Mouse (Mus musculus) intestine, embryonic 15.5 days (tissue): Measurements from ENCODE around the gene Mapk8ip2. TPM values are rescaled to one million over a fixed set of nuclear protein-coding genes. Genes with fewer than 3 reads are reported as not detected.

Experiments
- ATAC-seq: fragments of 200-750 bp; cut with Nextera tagmentation; 2 replicates; pipeline ENCODE4 v1.8.0; 2017; ENCODE audit warnings: moderate TSS enrichment, moderate library complexity
- H3K27ac ChIP-seq: fragments of 300-500 bp; sonication (generic); 2 replicates; pipeline ENCODE4 v1.5.1; 2015; ENCODE audit warnings: mild to moderate bottlenecking, inconsistent platforms
- H3K27me3 ChIP-seq: fragments of 300-500 bp; sonication (generic); replicated peaks from 2 replicates; pipeline ENCODE4 v1.6.1; 2015; ENCODE audit warnings: inconsistent platforms
- H3K36me3 ChIP-seq: fragments of 300-500 bp; sonication (generic); 2 replicates; pipeline ENCODE4 v1.6.1; 2015; ENCODE audit warnings: inconsistent platforms
- H3K4me1 ChIP-seq: fragments of 300-500 bp; sonication (generic); replicated peaks from 2 replicates; pipeline ENCODE4 v1.6.1; 2015; ENCODE audit warnings: inconsistent platforms
- H3K4me2 ChIP-seq: fragments of 300-500 bp; sonication (generic); replicated peaks from 2 replicates; pipeline ENCODE4 v1.6.1; 2015; ENCODE audit warnings: mild to moderate bottlenecking, inconsistent platforms
- H3K4me3 ChIP-seq: fragments of 300-500 bp; sonication (generic); replicated peaks from 2 replicates; pipeline ENCODE4 v1.5.1; 2015; ENCODE audit warnings: inconsistent platforms
- H3K9ac ChIP-seq: fragments of 300-500 bp; sonication (generic); 2 replicates; pipeline ENCODE4 v1.6.1; 2015; ENCODE audit warnings: inconsistent platforms
- H3K9me3 ChIP-seq: fragments of 300-500 bp; sonication (generic); 2 replicates; pipeline ENCODE4 v1.6.1; 2016; ENCODE audit warnings: inconsistent platforms
- WGBS: fragments of 180-500 bp; shearing (Covaris S2); methylation state at CpG from one replicate; pipeline ENCODE4 v1.1.7; 2015; 5-methylcytosine and 5-hydroxymethylcytosine counted together
- polyA plus RNA-seq: library from polyadenylated mRNA; unstranded; fragments of >200 nt; fragmentation: Nextera tagmentation; extraction: Ambion mirVana; gene quantifications from 2 replicates; pipeline ENCODE4 v1.2.1, GENCODE M21; 2015

Mapk8ip2 gene
- polyA plus RNA-seq, 1 experiment from 2014 or later = 4.1 TPM

DNA sequence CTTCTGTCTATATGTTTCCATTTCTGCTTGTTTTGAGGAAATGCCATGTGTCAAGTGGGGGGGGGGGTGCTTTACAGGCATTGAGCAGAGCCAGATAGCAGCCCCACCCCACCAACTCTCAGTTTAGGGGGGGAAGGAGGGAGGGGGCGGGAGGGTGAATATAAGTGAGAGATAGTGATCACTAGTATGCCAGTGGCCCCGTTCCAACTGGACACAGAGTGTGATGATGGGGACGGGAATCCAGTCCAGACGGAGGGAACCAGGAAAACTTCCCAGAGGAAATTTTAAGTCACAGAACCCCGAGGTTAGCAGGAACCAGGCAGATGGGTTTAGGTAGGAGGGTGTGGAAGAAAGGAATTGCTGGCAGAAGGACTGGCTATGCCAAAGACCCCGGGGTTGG, 1.9 kb downstream of the Mapk8ip2 start:
- no peak overlapping the region for H3K27ac ChIP-seq
- WGBS = 71% methylated on average over 6 of the region's 6 CpGs
- no peak for ATAC-seq
- no peak overlapping the region for H3K9ac ChIP-seq
- H3K36me3 ChIP-seq = no peaks in the 10 kb centered on the region
- peaks cover 8% of the 10 kb centered on the region for H3K4me1 ChIP-seq
- H3K27me3 ChIP-seq = peaks cover 19% of the 10 kb centered on the region
- H3K4me2 ChIP-seq = no peak overlapping the region
- no peaks in the 10 kb centered on the region for H3K9me3 ChIP-seq
- H3K4me3 ChIP-seq = no peak overlapping the region

DNA sequence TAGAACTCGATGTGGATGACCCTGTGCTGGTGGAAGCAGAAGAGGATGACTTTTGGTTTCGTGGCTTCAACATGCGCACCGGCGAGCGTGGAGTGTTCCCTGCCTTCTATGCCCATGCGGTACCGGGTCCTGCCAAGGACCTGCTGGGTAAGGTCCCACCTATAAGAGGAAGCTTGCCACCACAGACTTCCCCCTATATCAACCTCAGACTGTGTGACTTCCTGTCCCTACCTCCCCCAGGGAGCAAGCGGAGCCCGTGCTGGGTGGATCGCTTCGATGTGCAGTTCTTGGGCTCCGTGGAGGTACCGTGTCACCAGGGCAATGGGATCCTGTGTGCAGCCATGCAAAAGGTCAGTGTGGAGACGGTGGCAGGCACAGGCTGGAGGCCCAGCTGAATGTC, 5.2 kb downstream of the Mapk8ip2 start:
- no peak for ATAC-seq

DNA sequence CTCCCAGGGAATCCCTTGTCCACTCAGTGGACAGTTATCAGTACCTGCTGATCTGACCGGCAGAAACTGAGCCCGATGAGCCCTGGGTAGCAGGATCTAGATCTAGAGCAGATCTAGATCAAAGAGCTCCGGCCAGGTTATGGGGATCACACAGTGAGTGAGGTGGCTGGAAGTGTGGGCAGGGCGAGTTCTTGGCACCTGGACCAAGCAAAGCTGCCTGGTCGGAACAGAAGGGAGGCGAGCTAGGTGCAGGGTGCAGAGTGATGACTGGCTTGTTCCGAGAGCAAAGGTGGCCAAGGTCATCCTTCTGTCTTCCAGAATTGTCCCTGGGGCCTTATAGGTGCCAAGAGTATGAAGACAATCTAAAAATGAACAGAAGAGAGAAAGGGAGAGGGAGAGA, 6.1 kb downstream of the Mapk8ip2 start:
- Histone ChIP-seq H3K4me2 (no peak overlapping the region), H3K9ac (no peak overlapping the region), H3K36me3 (no peaks in the 10 kb centered on the region), H3K9me3 (no peaks in the 10 kb centered on the region), H3K4me1 (no peaks in the 10 kb centered on the region), H3K27me3 (peaks cover 7% of the 10 kb centered on the region), H3K4me3 (no peak overlapping the region), H3K27ac (no peak overlapping the region)
- WGBS = 83% methylated on average over 7 of the region's 7 CpGs
- ATAC-seq = no peak

More for the DNA sequence above, 5.2 kb downstream of the Mapk8ip2 start:
- H3K4me3 ChIP-seq = no peak overlapping the region
- H3K36me3 ChIP-seq = no peaks in the 10 kb centered on the region
- 92% methylated on average over 15 of the region's 15 CpGs for WGBS
- H3K9me3 ChIP-seq = no peaks in the 10 kb centered on the region
- peaks cover 2% of the 10 kb centered on the region for H3K4me1 ChIP-seq
- no peak overlapping the region for H3K9ac ChIP-seq
- no peak overlapping the region for H3K27ac ChIP-seq
- peaks cover 10% of the 10 kb centered on the region for H3K27me3 ChIP-seq
- H3K4me2 ChIP-seq = no peak overlapping the region

DNA sequence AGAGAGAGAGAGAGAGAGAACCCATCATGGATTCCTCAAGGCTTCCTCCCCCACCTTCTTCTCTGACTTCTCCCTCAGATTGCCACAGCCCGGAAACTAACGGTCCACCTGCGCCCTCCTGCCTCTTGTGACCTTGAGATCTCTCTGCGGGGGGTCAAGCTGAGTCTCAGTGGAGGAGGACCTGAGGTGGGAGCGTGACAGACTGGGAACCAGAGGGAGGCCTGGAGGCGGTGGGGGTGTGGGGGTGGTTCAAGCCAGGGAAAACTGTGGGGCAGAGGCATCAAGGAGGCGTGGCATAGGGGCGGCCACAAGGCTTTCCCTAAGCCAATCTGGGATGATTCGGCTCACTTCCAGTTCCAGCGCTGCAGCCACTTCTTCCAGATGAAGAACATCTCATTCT, 6.6 kb downstream of the Mapk8ip2 start:
- H3K9ac ChIP-seq = no peak overlapping the region
- H3K4me2 ChIP-seq = no peak overlapping the region
- no peak for ATAC-seq
- 64% methylated on average over 10 of the region's 10 CpGs for WGBS
- no peak overlapping the region for H3K4me3 ChIP-seq
- H3K27me3 ChIP-seq = peaks cover 2% of the 10 kb centered on the region
- H3K36me3 ChIP-seq = no peaks in the 10 kb centered on the region
- H3K9me3 ChIP-seq = no peaks in the 10 kb centered on the region
- H3K4me1 ChIP-seq = no peaks in the 10 kb centered on the region
- H3K27ac ChIP-seq = no peak overlapping the region

DNA sequence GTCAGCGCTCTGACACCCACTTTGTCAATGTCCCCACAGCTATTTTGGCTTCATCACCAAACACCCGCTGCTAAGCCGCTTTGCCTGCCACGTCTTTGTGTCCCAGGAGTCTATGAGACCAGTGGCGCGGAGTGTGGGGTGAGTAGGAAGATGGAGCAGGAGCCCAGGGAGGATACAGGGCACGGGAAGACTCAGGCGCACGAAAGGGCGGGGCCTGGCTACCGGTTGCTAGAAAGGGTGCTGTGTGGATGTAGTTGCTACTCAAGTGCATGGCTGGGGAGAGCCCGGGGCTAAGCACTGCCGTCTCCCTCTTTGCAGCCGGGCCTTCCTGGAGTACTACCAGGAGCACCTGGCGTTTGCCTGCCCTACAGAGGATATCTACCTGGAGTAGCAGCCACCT, 7.6 kb downstream of the Mapk8ip2 start:
- Histone ChIP-seq H3K9me3 (no peaks in the 10 kb centered on the region), H3K9ac (no peak overlapping the region), H3K27me3 (no peaks in the 10 kb centered on the region), H3K4me2 (no peak overlapping the region), H3K4me1 (no peaks in the 10 kb centered on the region), H3K27ac (no peak overlapping the region), H3K36me3 (no peaks in the 10 kb centered on the region), H3K4me3 (no peak overlapping the region)
- no peak for ATAC-seq
- 73% methylated on average over 15 of the region's 15 CpGs for WGBS

DNA sequence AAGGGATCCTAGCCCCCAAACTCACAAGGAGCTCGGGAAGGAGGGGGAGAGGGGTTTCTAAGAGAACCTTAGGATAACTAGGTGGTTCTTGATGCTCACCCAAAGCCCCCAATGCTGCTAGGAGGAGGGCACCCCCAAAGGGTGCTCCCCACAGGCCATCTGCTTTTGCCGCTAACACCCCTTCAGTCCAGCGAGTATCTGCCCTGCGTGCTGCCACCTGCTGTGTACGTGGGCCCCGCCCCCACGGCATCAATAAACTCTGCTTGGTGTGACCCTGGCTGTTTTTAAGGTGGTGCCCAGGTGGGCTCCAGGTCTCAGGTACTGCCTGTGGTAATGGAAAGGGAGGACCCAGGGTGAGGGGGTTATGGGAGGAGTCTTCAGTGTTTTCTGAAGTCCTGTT, 8.5 kb downstream of the Mapk8ip2 start:
- H3K36me3 ChIP-seq = no peaks in the 10 kb centered on the region
- H3K4me1 ChIP-seq = no peaks in the 10 kb centered on the region
- H3K27me3 ChIP-seq = no peaks in the 10 kb centered on the region
- no peak overlapping the region for H3K9ac ChIP-seq
- no peak for ATAC-seq
- no peak overlapping the region for H3K4me2 ChIP-seq
- 71% methylated on average over 7 of the region's 7 CpGs for WGBS
- H3K27ac ChIP-seq = no peak overlapping the region
- no peaks in the 10 kb centered on the region for H3K9me3 ChIP-seq
- no peak overlapping the region for H3K4me3 ChIP-seq

DNA sequence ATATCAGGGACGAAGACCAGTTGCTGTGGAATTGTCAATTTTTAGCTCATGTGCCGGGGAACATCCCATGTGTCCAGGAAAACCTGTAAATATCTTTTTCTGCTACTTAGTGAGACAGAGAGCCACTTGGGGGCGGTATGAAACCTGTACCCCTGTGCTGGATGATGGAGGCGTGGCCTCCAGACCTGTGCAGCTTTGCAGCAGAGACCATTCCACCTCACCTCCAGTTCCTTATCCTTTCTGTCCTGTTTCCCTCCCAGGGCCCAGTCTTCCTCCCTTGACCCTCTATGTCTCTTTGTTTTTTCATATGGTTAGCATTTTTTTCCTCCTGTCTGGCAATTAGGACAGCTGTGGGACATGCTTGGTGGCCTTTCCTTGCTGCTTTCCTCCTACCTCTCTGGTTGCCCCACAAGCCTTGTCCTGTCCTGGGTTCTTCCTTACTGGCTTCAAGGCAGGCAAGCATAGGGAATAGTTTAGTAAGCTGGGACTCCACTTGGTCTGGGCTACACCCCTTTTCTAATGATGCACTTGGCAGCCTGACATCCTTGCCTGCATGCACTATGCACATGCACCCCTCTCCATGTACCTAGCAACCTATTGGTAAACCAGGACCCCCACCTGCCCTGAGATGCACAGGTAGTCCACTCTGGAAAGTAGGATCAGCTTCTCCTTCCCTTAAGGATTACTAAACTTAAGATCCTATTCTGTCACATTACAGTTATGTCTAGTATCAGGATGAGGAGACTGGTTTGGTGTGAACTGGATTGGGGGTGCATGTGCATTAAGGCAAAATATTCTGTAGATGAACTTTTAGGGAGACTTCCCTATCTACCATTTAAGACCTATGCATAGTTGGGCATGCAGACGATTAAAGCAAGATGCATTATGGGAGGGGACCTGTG, 9.9 kb downstream of the Mapk8ip2 start:
- no peak overlapping the region for H3K4me2 ChIP-seq
- no peaks in the 10 kb centered on the region for H3K4me1 ChIP-seq
- H3K4me3 ChIP-seq = no peak overlapping the region
- H3K9ac ChIP-seq = no peak overlapping the region
- ATAC-seq = no peak
- no peaks in the 10 kb centered on the region for H3K36me3 ChIP-seq
- no peaks in the 10 kb centered on the region for H3K9me3 ChIP-seq
- no peaks in the 10 kb centered on the region for H3K27me3 ChIP-seq
- WGBS = 53% methylated on average over 5 of the region's 5 CpGs
- no peak overlapping the region for H3K27ac ChIP-seq

DNA sequence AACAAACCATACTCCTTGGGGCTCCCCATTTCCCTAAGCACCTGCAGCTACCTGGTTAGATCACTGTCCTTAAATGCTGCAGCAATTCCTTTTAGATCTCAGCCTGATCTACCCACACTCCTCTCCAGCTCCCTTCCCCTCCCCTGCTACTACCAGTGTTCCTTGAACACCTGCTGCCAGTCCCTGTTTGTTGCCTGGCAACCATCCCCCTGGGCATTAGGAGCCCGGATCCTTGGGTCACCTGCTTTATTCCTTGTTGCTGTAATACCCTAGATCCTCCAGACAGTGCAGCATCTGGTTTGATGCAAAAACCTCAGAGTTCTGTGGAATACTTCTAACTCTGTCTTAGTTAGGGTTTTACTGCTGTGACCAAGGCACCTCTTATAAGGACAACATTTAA, 11.3 kb downstream of the Mapk8ip2 start:
- no peaks in the 10 kb centered on the region for H3K27me3 ChIP-seq
- H3K4me3 ChIP-seq = no peak overlapping the region
- no peaks in the 10 kb centered on the region for H3K36me3 ChIP-seq
- WGBS = 12% methylated on average over 1 of the region's 1 CpGs
- H3K4me1 ChIP-seq = no peaks in the 10 kb centered on the region
- no peak overlapping the region for H3K9ac ChIP-seq
- no peak overlapping the region for H3K4me2 ChIP-seq
- H3K27ac ChIP-seq = no peak overlapping the region
- ATAC-seq = no peak
- H3K9me3 ChIP-seq = no peaks in the 10 kb centered on the region

DNA sequence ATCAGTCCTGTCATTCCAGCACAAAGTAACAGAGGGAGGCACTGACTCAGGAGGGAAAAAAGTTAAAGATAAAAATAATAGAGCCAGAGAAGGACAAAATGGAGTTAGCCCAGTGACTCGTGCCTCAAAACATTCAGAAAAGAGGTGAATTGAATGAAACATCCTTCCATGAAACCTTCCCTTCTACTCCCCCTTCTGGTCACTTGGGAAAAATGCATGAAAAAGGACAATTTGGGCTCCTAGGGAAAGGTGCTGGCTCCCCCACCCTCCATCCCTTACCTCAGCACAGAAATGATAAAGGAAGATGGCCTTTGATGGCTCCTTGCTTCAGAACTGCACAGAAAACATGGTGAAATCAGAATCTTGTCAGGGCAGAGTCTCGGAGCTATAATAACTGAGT, 14.9 kb downstream of the Mapk8ip2 start:
- 34% methylated on average over 2 of the region's 2 CpGs for WGBS
- Histone ChIP-seq H3K4me1 (no peaks in the 10 kb centered on the region), H3K27ac (no peak overlapping the region), H3K27me3 (no peaks in the 10 kb centered on the region), H3K4me3 (no peak overlapping the region), H3K9me3 (no peaks in the 10 kb centered on the region), H3K4me2 (no peak overlapping the region), H3K36me3 (no peaks in the 10 kb centered on the region), H3K9ac (no peak overlapping the region)
- ATAC-seq = no peak

DNA sequence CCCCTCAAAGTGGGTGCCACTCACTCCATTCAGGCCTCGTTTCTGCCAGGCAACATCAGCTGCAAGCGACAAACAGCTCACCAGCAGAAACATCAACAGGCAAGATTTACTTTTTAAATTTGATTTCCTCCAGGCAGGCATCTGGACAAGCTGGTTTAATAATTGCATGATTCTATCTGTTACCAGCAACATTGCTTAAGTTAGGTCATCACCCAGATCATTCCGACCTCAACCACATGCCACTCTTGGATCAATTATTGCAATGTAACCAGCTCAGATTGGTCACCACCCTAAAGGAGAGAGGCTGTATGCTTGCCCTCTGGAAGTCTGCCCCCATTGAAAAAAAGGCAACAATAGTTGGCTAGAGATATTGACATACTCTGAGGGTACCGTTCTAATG, 17.8 kb downstream of the Mapk8ip2 start:
- Histone ChIP-seq H3K9ac (no peak overlapping the region), H3K9me3 (no peaks in the 10 kb centered on the region), H3K27ac (no peak overlapping the region), H3K4me3 (no peak overlapping the region), H3K27me3 (no peaks in the 10 kb centered on the region), H3K4me2 (no peak overlapping the region), H3K36me3 (no peaks in the 10 kb centered on the region), H3K4me1 (peaks cover 8% of the 10 kb centered on the region; the same call in 1 of the 2 replicates)
- no peak for ATAC-seq
- 77% methylated on average over 4 of the region's 4 CpGs for WGBS

DNA sequence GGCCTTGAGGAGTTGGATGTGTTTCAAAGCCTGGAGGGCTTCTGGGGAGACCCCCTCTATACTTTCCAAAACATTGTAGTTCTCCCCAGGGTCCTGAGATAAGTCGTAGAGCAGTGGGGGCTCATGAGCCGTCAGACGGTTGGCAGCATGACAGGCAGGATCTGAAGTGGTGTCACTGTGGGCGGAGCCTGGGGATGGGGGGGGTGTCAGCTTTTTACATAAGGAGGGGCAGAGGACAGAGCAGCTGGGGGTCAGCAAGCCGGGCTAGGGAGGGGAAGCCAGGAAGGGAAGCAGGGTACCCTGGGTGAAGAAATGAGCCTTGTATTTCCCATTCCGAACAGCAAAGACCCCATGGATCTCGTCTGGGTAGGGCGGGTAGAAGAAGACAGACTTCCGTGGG, 19.7 kb downstream of the Mapk8ip2 start:
- Histone ChIP-seq H3K27ac (no peak overlapping the region), H3K4me1 (peaks cover 8% of the 10 kb centered on the region; the same call in 1 of the 2 replicates), H3K9me3 (no peaks in the 10 kb centered on the region), H3K4me2 (no peak overlapping the region), H3K4me3 (no peak overlapping the region), H3K27me3 (no peaks in the 10 kb centered on the region), H3K9ac (no peak overlapping the region), H3K36me3 (no peaks in the 10 kb centered on the region)
- 84% methylated on average over 9 of the region's 9 CpGs for WGBS
- ATAC-seq = no peak

DNA sequence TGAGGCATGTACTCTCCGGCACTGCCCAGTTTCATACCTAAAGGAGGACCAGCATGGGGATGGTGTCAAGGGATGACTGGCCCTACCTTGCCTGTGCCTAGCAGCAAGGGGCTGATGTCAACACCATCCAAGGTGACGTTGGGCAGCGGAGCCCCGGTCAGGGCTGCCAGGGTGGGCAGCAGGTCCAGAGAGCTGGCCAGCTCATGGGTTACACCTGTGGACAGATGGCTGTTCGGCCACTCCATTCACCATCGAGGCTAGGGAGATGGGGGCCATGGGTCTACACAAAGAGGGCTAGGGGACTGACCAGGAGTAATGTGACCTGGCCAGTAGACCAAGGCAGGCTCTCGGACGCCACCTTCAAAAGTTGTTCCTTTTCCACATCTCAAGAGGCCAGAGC, 20.2 kb downstream of the Mapk8ip2 start:
- no peak overlapping the region for H3K27ac ChIP-seq
- no peaks in the 10 kb centered on the region for H3K9me3 ChIP-seq
- peaks cover 8% of the 10 kb centered on the region; the same call in 1 of the 2 replicates for H3K4me1 ChIP-seq
- H3K4me3 ChIP-seq = no peak overlapping the region
- H3K9ac ChIP-seq = no peak overlapping the region
- H3K36me3 ChIP-seq = no peaks in the 10 kb centered on the region
- ATAC-seq = no peak
- no peak overlapping the region for H3K4me2 ChIP-seq
- 97% methylated on average over 8 of the region's 8 CpGs for WGBS
- no peaks in the 10 kb centered on the region for H3K27me3 ChIP-seq
